Mouse (Mus musculus): ENCODE measurements around the gene Olfr1087.
"Not testable (repeated sequence)": the region's sequence is repeated elsewhere in the genome, so short reads cannot be mapped to it uniquely, and the experiment has no call there.

The Olfr1087 gene

GRCm38 (mm10) chr2:86698295-86698694 is at the start of gene Olfr1087:
Gene Olfr1087, minus strand, starts transcription at chr2:86698395.
- no peak for DNase-seq (ENCODE audit: low spot score)

- DNase-seq (ENCODE audit: low spot score), result no peak
These were observed 35.4 kb upstream of the Olfr1087 start, which contains the start of gene Olfr1089 for GRCm38 (mm10) chr2:86733601-86734000. Gene Olfr1089, minus strand, starts transcription at chr2:86733701.

DNA sequence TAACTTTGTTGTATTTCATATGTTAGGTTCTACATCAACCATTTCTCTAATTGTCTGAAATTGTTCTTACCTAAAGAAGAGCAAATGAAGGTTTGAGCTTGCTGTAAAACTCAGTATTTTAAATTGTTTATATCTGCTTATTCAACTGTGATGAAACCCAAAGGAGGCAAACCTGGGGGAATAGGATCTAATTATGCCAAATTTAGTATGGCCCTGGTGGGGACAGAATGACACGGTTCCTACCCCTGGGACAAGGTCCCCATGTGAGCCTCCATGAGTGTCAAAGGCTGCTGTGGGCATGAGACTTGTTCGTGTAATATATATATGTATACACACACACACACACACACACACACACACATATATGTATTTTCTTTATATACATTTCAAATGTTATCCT is 18.2 kb downstream of the Olfr1087 start, which contains the start of gene Olfr1086:
Gene Olfr1086, minus strand, starts transcription at position 101 of the 400 bp plus-strand sequence.
- no peak for DNase-seq (ENCODE audit: low spot score)

GRCm38 (mm10) chr2:86661919-86662318 is 36.3 kb downstream of the Olfr1087 start, which contains the start of gene Olfr1085:
Gene Olfr1085, minus strand, starts transcription at chr2:86662019.
- no peak for DNase-seq (ENCODE audit: low spot score)

GRCm38 (mm10) chr2:86639625-86640024 is 58.6 kb downstream of the Olfr1087 start, which contains the start of gene Olfr1084:
Gene Olfr1084, minus strand, starts transcription at chr2:86639725.
- not testable (repeated sequence) for DNase-seq (ENCODE audit: low spot score)
